Mouse (Mus musculus) inflammation-experienced regulatory T-cells, adult 16 weeks (primary cell): ENCODE measurements around the gene Krt77. TPM values are rescaled to one million over a fixed set of nuclear protein-coding genes. Genes with fewer than 3 reads are reported as not detected.

Source experiments
- polyA plus RNA-seq: library from polyadenylated mRNA; unstranded; fragments of 100-300 nt; shearing (Covaris generic); gene quantifications from one replicate; pipeline ENCODE4 v1.2.1, GENCODE M21; 2017

Krt77 gene
- polyA plus RNA-seq, result not detected

DNA sequence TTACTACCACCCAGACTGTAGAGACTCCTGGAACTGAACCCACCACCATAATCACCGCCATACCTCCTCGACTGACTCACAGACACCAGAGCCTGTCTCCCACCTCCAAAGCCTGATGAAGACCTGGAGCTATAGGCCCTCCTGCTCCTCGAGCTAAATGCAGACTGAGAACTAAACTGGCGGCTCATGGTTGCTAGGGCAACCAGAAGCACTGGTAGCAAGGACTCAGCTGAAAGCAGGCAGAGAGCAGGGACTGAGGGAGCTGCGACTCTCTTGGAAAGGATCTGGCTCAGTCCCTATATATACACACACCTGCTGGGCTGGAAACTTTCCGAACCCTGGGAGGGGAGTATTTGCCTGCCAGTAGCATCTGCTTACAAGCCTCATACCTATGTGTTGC is at the start of gene Krt77:
Gene Krt77, minus strand, starts transcription at position 275 of the 400 bp plus-strand sequence.

DNA sequence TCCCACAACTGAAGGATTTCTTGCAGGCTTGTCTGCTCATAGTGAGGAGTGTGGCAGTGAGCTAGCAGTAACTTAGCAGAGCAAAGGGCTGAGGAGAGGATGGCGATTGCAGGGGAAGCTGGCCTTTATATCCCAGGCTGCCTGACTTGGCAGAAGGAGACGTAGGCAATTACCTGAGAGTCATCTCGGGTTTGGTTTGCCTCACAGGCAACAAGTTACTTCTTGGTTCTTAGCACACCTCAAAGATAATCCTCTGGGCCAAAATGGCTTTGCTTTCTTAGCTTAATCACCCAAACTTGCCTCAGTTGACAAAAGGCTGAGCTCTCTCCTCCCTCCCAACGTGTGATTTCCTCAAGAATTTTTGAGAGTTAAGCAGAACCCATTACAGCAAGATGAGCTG is 23.3 kb upstream of the Krt77 start, which contains the start of gene Krt76:
Gene Krt76, minus strand, starts transcription at position 101 of the 400 bp plus-strand sequence.

DNA sequence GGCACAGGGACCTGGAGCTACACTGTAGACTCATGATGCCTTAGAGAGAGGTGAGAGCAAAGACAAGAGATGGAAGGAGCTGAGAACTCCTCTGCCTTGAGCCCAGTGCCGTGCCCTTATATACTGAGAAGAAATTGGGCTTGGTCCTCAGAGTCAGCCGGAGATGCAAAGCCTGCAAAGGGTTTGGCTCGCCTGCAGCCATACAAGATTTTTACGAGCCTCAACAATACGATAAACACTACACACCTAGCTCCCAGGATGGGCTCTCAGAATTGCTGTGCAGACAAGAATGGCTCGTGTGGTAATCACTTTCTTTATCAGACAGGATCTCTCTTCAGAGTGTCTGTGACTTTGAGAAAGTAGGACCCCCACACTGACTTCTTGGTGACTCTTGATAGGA is 18.8 kb downstream of the Krt77 start, which contains the start of gene Krt1:
Gene Krt1, minus strand, starts transcription at position 101 of the 400 bp plus-strand sequence.

DNA sequence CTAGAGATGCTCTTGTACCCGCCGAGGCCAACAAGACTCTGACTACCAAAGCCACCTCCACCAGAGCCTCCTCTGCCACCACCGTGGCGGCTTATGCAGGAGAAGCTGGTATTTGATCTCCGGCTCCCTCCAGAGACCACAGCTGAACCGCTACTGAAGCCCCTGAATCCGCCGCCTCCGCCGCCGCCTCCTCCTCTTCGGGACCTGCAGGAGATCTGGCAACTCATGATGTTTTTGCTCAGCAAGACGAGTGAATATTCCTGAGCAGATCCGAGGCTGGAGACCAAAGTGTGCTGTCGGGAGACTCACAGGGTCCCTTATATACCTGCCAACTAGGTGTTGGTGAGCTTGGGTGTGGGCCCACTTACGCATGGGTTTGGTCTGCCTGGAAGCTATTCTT is 51.6 kb downstream of the Krt77 start, which contains the start of gene Krt2:
Gene Krt2, minus strand, starts transcription at position 295 of the 400 bp plus-strand sequence.

Other genes starting within 250 kb of the Krt77 start
- not detected for gene Gm5414, start 241.5 kb downstream of the Krt77 start, polyA plus RNA-seq
- gene Gm5478, start 222.3 kb downstream of the Krt77 start, polyA plus RNA-seq, result not detected
- gene Krt6b, start 189.4 kb downstream of the Krt77 start, polyA plus RNA-seq, result not detected
- gene Krt6a, start 175.4 kb downstream of the Krt77 start, polyA plus RNA-seq, result not detected
- gene Krt5, start 156.8 kb downstream of the Krt77 start, polyA plus RNA-seq, result not detected
- not detected for gene Krt71, start 126.6 kb downstream of the Krt77 start, polyA plus RNA-seq
- gene Krt72, start 83.2 kb downstream of the Krt77 start, polyA plus RNA-seq, result not detected
- not detected for gene Krt73, start 67.4 kb downstream of the Krt77 start, polyA plus RNA-seq
- not detected for gene Krt2, start 51.5 kb downstream of the Krt77 start, polyA plus RNA-seq
- 0.12 TPM for gene Krt1, start 18.9 kb downstream of the Krt77 start, polyA plus RNA-seq
- gene Krt76, start 23.2 kb upstream of the Krt77 start, polyA plus RNA-seq, result not detected
- gene Krt4, start 55.0 kb upstream of the Krt77 start, polyA plus RNA-seq, result not detected
- gene Krt79, start 70.6 kb upstream of the Krt77 start, polyA plus RNA-seq, result not detected
- not detected for gene Krt78, start 84.6 kb upstream of the Krt77 start, polyA plus RNA-seq
- not detected for gene Krt8, start 134.8 kb upstream of the Krt77 start, polyA plus RNA-seq
- gene Krt18, start 158.5 kb upstream of the Krt77 start, polyA plus RNA-seq, result 1.5 TPM
- gene Eif4b, start 204.1 kb upstream of the Krt77 start, polyA plus RNA-seq, result 154 TPM
- gene Tns2, start 230.7 kb upstream of the Krt77 start, polyA plus RNA-seq, result 2.1 TPM